Mouse (Mus musculus): ENCODE measurements at regions not wholly inside any gene's neighbourhood (a gene's known extent, or its start where the extent isn't known, plus 50 kb on each side); places are given as distances from the start of the nearest gene placed in this dataset.

- no peak for TF ChIP-seq POLR2A (IDR thresholded peaks at IDR 0.05; ENCODE audit: insufficient read depth, low read length)
- no peak for TF ChIP-seq CTCF (IDR thresholded peaks at IDR 0.05; ENCODE audit: low read depth, low read length)
Measured at GRCm38 (mm10) chr9:4048749-4049148, 260.5 kb downstream of the Aasdhppt start.

Measured in ES-Bruce4 (cell line).